Mouse (Mus musculus) limb, embryonic 15.5 days (tissue): ENCODE data around the gene Nrbp1. TPM values are rescaled to one million over a fixed set of nuclear protein-coding genes. Genes with fewer than 3 reads are reported as not detected.

Experiments used
- ATAC-seq: fragments of 200-750 bp; cut with Nextera tagmentation; 2 replicates; pipeline ENCODE4 v1.8.0; 2017; ENCODE audit warnings: low read depth, moderate TSS enrichment; ENCODE audit not compliant: insufficient number of reproducible peaks, low FRiP score, low TSS enrichment
- H3K27ac ChIP-seq: fragments of 300-500 bp; sonication (generic); 2 replicates; pipeline ENCODE4 v1.5.1; 2015; ENCODE audit warnings: moderate library complexity, mild to moderate bottlenecking, inconsistent platforms
- H3K27me3 ChIP-seq: fragments of 300-500 bp; sonication (generic); 2 replicates; pipeline ENCODE4 v1.6.1; 2015; ENCODE audit warnings: inconsistent platforms
- H3K36me3 ChIP-seq: fragments of 300-500 bp; sonication (generic); 2 replicates; pipeline ENCODE4 v1.6.1; 2015; ENCODE audit warnings: inconsistent platforms
- H3K4me1 ChIP-seq: fragments of 300-500 bp; sonication (generic); 2 replicates; pipeline ENCODE4 v1.6.1; 2015; ENCODE audit warnings: inconsistent platforms
- H3K4me2 ChIP-seq: fragments of 300-500 bp; sonication (generic); 2 replicates; pipeline ENCODE4 v1.6.1; 2015; ENCODE audit warnings: mild to moderate bottlenecking, inconsistent platforms
- H3K4me3 ChIP-seq: fragments of 300-500 bp; sonication (generic); 2 replicates; pipeline ENCODE4 v1.5.1; 2015; ENCODE audit warnings: mild to moderate bottlenecking, inconsistent platforms
- H3K9ac ChIP-seq: fragments of 300-500 bp; sonication (generic); 2 replicates; pipeline ENCODE4 v1.6.1; 2015; ENCODE audit warnings: inconsistent platforms
- H3K9me3 ChIP-seq: fragments of 300-500 bp; sonication (generic); 2 replicates; pipeline ENCODE4 v1.6.1; 2016; ENCODE audit warnings: inconsistent platforms
- WGBS: fragments of 180-500 bp; shearing (Covaris S2); methylation state at CpG from one replicate; pipeline ENCODE4 v1.1.7; 2015; 5-methylcytosine and 5-hydroxymethylcytosine counted together
- polyA plus RNA-seq: library from polyadenylated mRNA; unstranded; fragments of >200 nt; fragmentation: Nextera tagmentation; extraction: Ambion mirVana; gene quantifications from 2 replicates; pipeline ENCODE4 v1.2.1, GENCODE M21; 2015

The Nrbp1 gene
- polyA plus RNA-seq, 1 experiment from 2014 or later, result 167 TPM

DNA sequence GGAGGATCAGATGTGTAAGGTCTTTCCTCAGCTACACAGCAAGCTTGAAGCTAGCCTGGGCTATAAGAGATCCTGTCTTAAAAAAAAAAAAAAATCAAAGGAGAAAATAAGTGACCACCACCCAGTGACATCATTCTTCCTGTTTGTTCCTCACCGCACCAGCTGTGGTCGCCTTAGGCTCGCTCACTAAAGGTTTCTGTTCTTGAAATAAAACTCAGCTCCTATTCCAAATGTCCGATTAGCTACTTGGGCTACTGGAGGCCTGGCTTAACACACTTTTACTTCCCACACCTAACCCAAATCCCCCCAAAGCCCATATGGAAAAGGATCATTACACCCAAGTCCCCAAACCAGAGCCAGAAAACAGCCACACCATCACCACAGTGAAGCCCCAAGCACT is 47.6 kb downstream of the Nrbp1 start:
- Histone ChIP-seq H3K4me1 (peaks cover 7% of the 10 kb centered on the region), H3K9ac (no peak overlapping the region), H3K27me3 (no peaks in the 10 kb centered on the region), H3K9me3 (no peaks in the 10 kb centered on the region), H3K4me2 (no peak overlapping the region), H3K4me3 (no peak overlapping the region), H3K36me3 (peaks cover 44% of the 10 kb centered on the region), H3K27ac (no peak overlapping the region)
- no peak for ATAC-seq
- WGBS, result 90% methylated on average over 4 of the region's 4 CpGs

DNA sequence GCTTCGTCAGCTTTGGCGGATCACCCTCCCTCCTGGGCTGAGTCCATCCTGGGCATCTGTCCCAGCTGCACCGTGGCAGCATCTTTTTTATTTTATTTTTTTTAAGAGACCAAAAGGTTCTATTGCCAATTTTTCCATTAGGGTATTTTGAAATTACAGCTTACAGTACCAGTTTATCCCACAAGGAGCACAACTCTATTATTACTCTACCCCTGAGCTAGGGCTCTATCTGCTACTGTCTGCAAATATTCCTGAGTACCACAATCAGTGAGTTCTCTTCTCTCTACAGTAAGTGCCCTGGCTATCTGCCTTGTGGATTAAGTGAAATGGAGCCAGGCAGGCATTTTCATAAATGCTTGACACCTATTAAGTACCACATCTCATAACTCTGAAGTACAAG is 48.0 kb downstream of the Nrbp1 start:
- peaks cover 7% of the 10 kb centered on the region for H3K4me1 ChIP-seq
- H3K27me3 ChIP-seq, result no peaks in the 10 kb centered on the region
- no peak overlapping the region for H3K4me2 ChIP-seq
- H3K9ac ChIP-seq, result no peak overlapping the region
- no peak overlapping the region for H3K4me3 ChIP-seq
- ATAC-seq, result no peak
- no peak overlapping the region for H3K27ac ChIP-seq
- WGBS, result 67% methylated on average over 3 of the region's 3 CpGs
- peaks cover 45% of the 10 kb centered on the region for H3K36me3 ChIP-seq
- H3K9me3 ChIP-seq, result no peaks in the 10 kb centered on the region

DNA sequence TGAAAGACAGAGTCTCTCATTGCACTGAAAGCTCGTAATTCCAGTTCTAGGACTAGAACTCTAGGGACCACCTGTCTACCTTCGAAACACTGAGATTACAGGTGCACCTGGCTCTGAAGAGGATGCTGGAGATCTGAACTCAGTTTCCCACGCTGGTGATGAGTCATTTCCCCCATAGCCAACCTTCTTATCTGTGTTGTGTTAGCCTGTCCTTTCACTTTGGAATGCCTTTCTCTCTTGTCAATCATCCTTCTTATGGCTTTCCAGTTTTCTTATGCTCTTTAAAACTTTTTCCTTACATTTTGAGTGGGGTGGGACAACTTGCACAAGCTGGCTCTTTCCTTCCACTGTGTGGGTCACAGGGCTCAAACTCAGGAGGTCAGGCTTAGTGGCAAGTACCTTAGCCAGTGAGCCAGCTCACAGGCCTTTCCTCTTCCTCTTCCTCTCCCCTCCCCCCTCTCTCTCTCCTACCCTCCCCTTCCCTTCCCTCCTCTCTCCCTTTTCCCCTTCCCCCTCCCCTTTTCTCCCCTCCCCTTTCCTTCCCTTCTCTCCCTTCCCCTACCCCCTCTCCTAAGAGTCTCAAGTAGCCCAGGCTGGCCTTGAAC is 49.1 kb downstream of the Nrbp1 start:
- Histone ChIP-seq H3K27ac (no peak overlapping the region), H3K9ac (no peak overlapping the region), H3K4me1 (peaks cover 16% of the 10 kb centered on the region), H3K36me3 (peaks cover 40% of the 10 kb centered on the region), H3K4me2 (peak overlapping the region; percentile 74), H3K27me3 (no peaks in the 10 kb centered on the region), H3K4me3 (peak overlapping the region; percentile 58), H3K9me3 (no peaks in the 10 kb centered on the region)
- 86% methylated on average over 3 of the region's 3 CpGs for WGBS
- no peak for ATAC-seq

- H3K9me3 ChIP-seq, result no peaks in the 10 kb centered on the region
- H3K4me3 ChIP-seq, result peak within 1 kb of the TSS; percentile 58
- H3K4me2 ChIP-seq, result peak within 1 kb of the TSS; percentile 74
- peaks cover 30% of the 10 kb centered on the region for H3K36me3 ChIP-seq
- H3K4me1 ChIP-seq, result peaks cover 23% of the 10 kb centered on the region
- H3K9ac ChIP-seq, result peak within 1 kb of the TSS; percentile 52
- peak; percentile 91 for ATAC-seq
- H3K27me3 ChIP-seq, result no peaks in the 10 kb centered on the region
- WGBS, result 2% methylated on average over 45 of the region's 45 CpGs
- peak within 1 kb of the TSS; percentile 87 for H3K27ac ChIP-seq
Observed at GRCm38 (mm10) chr5:31290521-31291360, 50.1 kb downstream of the Nrbp1 start, which contains the start of gene Ift172. Gene Ift172, minus strand, starts transcription at chr5:31291116.

DNA sequence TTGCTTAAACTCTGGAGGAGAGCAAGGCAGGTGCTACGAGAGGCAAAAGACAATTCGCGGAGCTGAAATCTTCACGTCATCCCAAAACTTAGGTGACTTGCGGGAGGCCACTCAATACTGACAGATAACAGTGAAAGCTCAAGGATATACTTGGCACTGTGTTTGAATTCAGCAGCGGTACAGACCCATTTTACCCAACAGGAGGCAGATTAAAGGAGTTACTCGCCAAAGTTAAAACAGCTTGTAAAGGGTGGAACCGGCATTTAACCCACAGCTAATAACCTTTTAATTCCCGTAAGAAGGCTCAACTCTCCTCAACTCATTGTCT is 50.7 kb downstream of the Nrbp1 start:
- Histone ChIP-seq H3K9ac (peak overlapping the region; percentile 10; the same call in 1 of the 2 replicates), H3K4me1 (peaks cover 27% of the 10 kb centered on the region), H3K27me3 (no peaks in the 10 kb centered on the region), H3K4me2 (peak overlapping the region; percentile 74), H3K4me3 (peak overlapping the region; percentile 58), H3K36me3 (peaks cover 24% of the 10 kb centered on the region), H3K9me3 (no peaks in the 10 kb centered on the region), H3K27ac (peak overlapping the region; percentile 87)
- 2% methylated on average over 9 of the region's 9 CpGs for WGBS
- no peak for ATAC-seq

DNA sequence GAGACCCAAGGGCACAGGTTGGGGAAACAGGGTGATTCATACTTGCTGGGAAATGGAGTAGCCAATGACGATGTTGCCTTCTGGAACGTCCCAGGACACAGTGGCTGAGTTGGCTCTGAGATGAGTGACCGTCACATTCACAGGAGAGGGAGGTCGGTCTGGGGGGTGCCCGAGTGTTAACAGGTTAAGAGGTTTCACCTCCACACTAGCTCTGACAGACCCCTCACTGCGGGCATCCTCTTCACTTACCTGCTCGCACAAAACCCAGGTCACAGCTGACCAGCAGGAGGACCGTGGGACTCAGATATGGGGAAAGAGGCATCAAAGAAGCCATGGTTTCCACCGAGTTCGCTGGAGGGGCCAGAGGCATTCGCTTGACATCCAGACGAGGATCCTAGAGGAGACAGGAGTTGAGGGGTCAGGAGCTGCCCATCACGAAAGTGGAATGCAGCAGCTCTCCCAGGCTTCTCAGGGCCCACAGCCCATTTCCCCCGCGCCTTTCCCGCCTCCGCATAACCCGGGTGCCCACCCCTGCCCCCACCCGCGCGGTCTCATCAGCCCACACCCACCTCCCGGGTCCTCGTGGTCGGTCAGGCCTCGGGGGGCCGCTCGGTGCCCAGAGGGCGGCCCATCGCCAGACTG is 54.4 kb downstream of the Nrbp1 start:
- no peak for ATAC-seq
- Histone ChIP-seq H3K9me3 (no peaks in the 10 kb centered on the region), H3K27me3 (no peaks in the 10 kb centered on the region), H3K36me3 (peaks cover 16% of the 10 kb centered on the region), H3K27ac (peak overlapping the region; percentile 74), H3K9ac (peak overlapping the region; percentile 90), H3K4me2 (peak overlapping the region; percentile 89), H3K4me3 (peak overlapping the region; percentile 88), H3K4me1 (peaks cover 23% of the 10 kb centered on the region)
- WGBS, result 4% methylated on average over 29 of the region's 29 CpGs

- no peaks in the 10 kb centered on the region; the same call in 1 of the 2 replicates for H3K27me3 ChIP-seq
- H3K9me3 ChIP-seq, result no peaks in the 10 kb centered on the region
- peak within 1 kb of the TSS; percentile 89 for H3K4me2 ChIP-seq
- H3K4me1 ChIP-seq, result peaks cover 20% of the 10 kb centered on the region
- peak within 1 kb of the TSS; percentile 90 for H3K9ac ChIP-seq
- under 1% methylated on average over 35 of the region's 46 CpGs for WGBS
- H3K27ac ChIP-seq, result peak within 1 kb of the TSS; percentile 74
- peak; percentile 32; the same call in 1 of the 2 replicates for ATAC-seq
- H3K4me3 ChIP-seq, result peak within 1 kb of the TSS; percentile 88
- H3K36me3 ChIP-seq, result peaks cover 16% of the 10 kb centered on the region
Observed at GRCm38 (mm10) chr5:31295606-31296141, 55.0 kb downstream of the Nrbp1 start, which contains the start of gene Fndc4. Gene Fndc4, minus strand, starts transcription at chr5:31296080.

- no peak within 1 kb of the TSS for H3K9ac ChIP-seq
- no peaks in the 10 kb centered on the region; the same call in 1 of the 2 replicates for H3K27me3 ChIP-seq
- peaks cover 20% of the 10 kb centered on the region for H3K4me1 ChIP-seq
- no peaks in the 10 kb centered on the region for H3K9me3 ChIP-seq
- no peak within 1 kb of the TSS for H3K4me3 ChIP-seq
- peaks cover 16% of the 10 kb centered on the region for H3K36me3 ChIP-seq
- WGBS, result 74% methylated on average over 13 of the region's 13 CpGs
- ATAC-seq, result no peak
- H3K27ac ChIP-seq, result no peak within 1 kb of the TSS
- no peak within 1 kb of the TSS for H3K4me2 ChIP-seq
Observed at GRCm38 (mm10) chr5:31297047-31297757, 56.5 kb downstream of the Nrbp1 start, which contains the start of gene Gckr. Gene Gckr, plus strand, starts transcription at chr5:31297443.

- ATAC-seq, result no peak
- Histone ChIP-seq H3K4me3 (no peak overlapping the region), H3K9ac (no peak overlapping the region), H3K9me3 (no peaks in the 10 kb centered on the region), H3K27ac (no peak overlapping the region), H3K4me1 (peaks cover 20% of the 10 kb centered on the region), H3K4me2 (no peak overlapping the region), H3K27me3 (no peaks in the 10 kb centered on the region; the same call in 1 of the 2 replicates), H3K36me3 (peaks cover 11% of the 10 kb centered on the region)
- 77% methylated on average over 3 of the region's 3 CpGs for WGBS
Observed at GRCm38 (mm10) chr5:31297981-31298380, 57.3 kb downstream of the Nrbp1 start.

DNA sequence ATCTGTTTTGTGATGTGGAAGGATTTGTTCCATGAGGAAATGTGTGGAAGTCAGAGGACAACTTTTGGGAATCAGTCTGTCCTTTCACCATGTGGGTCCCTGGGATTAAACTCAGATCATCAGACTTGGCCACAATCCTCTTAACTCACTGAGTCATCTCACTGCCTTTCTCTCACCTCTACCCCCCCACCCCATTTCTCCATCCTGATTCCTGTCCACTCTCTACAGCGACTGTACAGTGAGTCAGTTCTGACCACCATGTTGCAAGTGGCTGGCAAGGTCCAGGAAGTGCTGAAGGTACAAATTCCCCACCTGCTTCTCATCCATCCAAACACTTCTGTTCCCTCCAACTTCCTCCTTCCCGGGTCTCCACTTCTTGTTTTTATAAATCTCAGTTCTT is 57.8 kb downstream of the Nrbp1 start:
- H3K9me3 ChIP-seq, result no peaks in the 10 kb centered on the region
- 48% methylated on average over 2 of the region's 2 CpGs for WGBS
- H3K27ac ChIP-seq, result no peak overlapping the region
- no peak overlapping the region for H3K4me2 ChIP-seq
- no peaks in the 10 kb centered on the region; the same call in 1 of the 2 replicates for H3K27me3 ChIP-seq
- H3K4me1 ChIP-seq, result peaks cover 20% of the 10 kb centered on the region
- peaks cover 7% of the 10 kb centered on the region; the same call in 1 of the 2 replicates for H3K36me3 ChIP-seq
- no peak for ATAC-seq
- H3K9ac ChIP-seq, result no peak overlapping the region
- no peak overlapping the region for H3K4me3 ChIP-seq
